Mouse (Mus musculus): Measurements from ENCODE around the gene Sox6.

DNA sequence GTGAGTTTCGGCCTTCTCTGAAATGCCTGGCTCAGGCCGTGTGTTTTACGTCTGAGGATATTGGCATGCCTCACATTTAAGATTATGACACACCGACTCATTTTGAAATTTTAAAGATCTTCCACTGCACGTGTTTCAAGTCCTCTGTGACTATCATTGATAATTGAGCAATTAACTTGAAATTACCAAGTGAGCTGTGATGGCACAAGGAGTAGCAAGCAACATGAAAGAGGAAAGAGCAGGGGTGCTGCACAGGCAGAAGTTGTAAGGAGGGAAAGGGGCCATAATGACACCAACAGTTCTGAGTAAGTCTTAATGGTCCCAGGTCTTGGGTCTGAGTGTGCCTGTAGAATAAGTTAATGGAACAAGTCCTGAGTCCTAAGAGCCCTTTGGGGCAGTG, 99.3 kb downstream of the Sox6 start:
- TF ChIP-seq CTCF (IDR thresholded peaks at IDR 0.05), result no peak
- TF ChIP-seq EP300 (IDR thresholded peaks at IDR 0.05; ENCODE audit: insufficient read depth, low read depth, low read length), result no peak
- no peak for TF ChIP-seq POLR2A (IDR thresholded peaks at IDR 0.05; ENCODE audit: insufficient read depth, low read depth, low read length)
